Mouse (Mus musculus) layer of hippocampus, postnatal 36 days (tissue): ENCODE results near the gene Nudt19. TPM values are rescaled to one million over a fixed set of nuclear protein-coding genes. Genes with fewer than 3 reads are reported as not detected.
A peak's percentile ranks its signal among the peaks of the same experiment; 100 is the strongest.
"Not testable (repeated sequence)": the region's sequence is repeated elsewhere in the genome, so short reads cannot be mapped to it uniquely, and the experiment has no call there.

Experiments
- DNase-seq, 2 experiments: peaks; one replicate each; pipeline ENCODE4 v3.0.0; 2022
- total RNA-seq, 2 experiments: library from RNA; stranded (reverse); gene quantifications; 2 replicates each; pipeline ENCODE4 v1.2.3; 2021

Gene Nudt19
- total RNA-seq, 2 experiments from 2014 or later: 65.2 to 73.8 TPM

DNA sequence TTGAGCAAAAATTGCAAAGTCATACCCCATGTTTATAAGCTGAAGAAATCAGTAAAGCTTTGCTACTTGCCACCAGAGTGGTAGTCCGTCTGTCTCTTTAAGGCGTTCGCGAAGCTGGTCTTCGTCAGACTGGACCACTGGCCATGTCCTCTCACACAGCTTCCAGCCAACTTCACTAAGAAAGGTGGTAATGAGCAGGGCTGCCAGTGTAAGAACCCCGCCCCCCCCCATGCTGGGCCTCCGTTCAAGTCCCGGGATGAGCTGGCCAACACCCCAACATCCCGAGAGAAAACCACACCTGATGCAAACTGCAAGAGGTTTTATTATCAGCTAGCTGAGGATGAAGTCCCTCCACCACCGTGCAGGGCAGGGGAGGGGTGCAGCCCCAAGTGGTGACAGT lies 8.8 kb upstream of the Nudt19 start:
- DNase-seq: not testable (repeated sequence)

DNA sequence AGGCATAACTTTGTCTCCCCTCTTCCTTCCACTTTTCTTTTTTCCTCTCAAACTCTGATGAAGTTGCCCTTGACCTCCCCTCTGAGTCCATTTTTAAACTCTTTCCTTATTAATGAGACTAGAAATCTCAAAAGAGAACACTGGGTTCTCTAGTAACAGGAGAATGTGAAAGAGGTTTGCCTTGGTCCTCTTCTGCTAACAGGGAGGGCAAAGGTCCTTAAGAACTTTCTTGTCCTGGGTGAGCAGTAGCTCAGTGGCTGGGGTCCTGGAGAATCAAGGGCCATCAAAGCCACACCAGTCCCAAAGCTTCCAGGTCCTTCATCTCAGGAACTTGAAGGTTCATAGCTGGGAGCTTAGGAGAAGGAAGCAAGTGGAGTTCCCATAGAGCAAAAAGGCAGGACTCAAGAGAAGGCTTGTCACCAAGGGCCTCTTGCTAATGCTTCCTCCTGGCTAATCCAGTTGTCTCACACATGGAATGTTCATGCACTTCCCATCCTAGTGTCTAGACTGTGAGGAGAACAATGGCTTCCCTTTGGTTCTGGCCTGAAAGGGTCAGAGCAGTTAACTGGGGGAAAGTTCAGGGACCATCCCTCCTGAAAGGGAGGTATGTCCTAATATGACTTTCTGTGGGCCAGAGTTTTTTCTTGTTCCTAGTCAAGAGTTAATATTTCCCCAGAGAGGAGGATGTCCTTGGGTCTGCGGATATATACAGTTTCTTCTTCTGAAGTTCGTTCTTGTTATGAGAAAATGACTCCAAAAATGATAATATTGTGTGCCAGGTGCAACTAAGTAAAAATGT lies 8.2 kb upstream of the Nudt19 start:
- no peak for DNase-seq

DNA sequence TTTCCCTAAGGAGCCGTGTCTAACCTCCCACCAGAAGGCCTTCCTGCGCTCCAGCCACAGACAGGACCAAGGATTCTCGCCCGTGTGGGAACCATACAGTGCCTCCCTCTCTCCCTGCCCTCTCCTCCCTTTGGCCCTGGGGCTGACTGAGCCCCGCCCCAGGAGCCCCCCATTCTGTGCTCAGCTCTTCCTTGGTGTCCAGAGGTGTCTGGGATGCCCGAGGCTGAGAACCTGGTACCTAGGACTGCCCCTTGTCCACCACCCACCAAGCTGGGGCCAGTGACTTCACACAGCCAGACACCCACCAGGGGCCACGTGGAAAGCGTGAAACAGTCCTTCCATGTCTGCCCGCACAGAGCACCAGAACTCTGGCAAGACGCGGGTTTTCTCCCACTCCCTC lies 7.0 kb upstream of the Nudt19 start:
- DNase-seq: no peak

DNA sequence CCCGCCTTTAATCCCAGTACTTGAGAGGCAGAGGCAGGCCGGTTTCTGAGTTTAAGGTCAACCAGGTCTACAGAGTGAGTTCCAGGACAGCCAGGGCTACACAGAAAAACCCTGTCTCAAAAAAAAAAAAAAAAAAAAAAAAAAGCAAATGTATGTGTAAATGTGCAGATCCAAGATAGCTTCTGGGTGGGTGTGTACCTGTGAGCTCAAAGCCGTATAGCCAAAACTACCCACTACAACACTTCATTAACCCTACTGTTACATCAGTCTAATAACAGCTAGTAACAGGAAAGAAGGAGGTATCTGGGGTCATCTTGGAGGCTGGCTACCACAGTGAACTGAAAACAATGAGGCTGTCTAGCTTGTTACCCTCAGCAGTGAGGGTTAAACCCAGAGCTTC lies 3.7 kb upstream of the Nudt19 start:
- no peak for DNase-seq

DNA sequence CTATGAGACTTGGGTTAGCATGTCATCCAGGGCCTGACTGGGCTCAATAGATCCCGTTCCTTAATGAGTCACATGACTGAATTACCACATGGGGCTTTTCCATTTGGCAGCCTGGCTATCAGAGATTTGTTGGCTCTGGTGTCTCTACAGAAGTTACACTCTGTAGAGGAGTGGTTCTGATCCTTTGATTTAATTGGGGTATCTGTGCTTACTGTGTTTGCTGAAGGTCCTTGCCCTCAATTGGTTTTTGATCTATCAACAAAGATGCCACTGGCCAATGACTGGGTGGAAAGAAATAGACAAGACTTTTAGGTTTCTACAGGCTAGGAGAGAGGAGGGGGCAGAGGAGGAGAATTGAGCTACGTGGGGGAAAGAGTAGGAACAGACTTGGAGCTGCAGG lies 2.6 kb upstream of the Nudt19 start:
- no peak for DNase-seq

DNA sequence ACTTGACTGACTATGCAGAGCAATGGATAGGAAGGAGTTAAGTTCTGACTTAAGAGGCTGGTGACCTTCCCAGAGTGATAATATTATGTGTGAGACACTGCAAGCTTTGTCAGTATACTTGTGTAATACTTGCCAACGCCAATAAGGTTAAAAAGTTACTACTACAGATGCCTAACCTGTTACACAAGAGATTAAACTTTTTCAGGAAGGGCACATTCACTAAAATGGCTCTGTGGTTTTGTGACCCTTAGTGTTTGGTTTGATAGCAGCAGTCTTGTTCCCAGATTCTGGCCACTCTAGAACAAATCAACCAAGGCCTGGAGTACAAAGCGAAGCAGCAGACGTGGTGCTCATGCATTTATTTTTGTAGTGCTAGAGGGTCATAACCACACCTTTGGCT lies 1.5 kb upstream of the Nudt19 start:
- no peak for DNase-seq

DNA sequence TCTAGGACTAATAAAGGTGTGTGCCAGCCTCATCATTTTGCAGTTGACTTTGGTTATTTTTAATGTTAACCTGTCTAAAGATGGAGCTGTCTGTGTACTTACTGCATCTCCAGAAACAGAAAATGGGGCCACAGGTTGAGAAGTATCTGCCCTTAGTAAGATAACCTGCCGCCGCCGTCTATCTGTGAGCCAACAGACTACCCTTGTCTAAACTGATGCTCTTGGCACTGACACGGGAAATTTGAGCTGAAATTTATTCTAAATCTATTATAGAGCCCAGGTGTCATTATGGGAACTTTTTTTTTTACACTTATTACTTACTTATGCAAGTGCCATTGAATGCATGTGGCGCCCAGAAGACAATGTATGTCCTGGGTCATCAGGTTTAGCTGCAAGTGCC lies 801 bp upstream of the Nudt19 start:
- DNase-seq: no peak

DNA sequence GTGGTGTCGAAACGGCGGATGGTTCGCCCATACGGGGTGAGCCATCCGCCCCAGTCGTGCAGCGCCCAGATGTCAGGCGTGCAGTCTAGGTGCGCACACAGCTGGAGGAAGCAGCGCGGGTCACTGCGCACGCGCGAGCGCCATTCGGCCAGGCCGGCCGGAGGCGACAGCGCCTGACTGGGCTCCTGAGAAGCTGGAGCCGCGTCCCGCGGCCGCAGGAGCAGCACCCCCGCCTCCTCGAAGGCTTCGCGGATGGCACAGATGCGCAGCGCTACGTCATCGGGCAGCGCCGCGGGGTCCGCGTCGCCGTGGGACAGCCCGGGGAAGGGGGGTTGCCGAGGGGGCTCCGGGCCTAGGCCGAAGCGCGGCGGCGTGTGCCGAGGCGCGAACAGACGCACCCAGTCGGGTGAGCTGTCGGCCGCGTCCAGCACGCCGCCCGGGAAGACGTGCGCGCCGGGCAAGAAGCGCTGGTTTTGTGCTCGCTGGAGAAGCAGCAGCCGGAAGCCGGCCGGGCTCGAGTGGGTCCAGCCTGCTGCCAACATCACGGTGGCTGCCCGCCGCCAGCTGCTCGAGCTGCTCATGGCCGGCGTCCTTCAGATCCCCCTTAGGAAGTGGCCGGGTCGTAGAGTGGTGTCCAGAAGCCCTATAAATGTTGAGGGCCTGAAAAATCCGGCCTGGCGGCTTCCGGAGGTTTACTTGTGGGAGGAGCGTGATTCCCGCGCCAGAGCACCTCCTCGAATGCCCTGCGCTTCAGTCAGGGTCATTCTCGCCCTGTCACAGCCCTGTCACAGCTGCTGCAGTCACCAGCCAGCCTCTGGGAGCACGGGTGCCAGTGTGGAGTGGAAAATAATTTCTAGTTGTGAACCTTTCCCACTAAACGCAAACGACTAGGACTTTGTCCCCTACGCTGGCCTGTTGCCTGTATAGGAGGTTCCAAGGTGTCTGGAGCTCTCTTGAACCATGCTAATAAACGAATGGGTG lies 590 bp downstream of the Nudt19 start:
- peak; percentile 91 to 92 for DNase-seq

DNA sequence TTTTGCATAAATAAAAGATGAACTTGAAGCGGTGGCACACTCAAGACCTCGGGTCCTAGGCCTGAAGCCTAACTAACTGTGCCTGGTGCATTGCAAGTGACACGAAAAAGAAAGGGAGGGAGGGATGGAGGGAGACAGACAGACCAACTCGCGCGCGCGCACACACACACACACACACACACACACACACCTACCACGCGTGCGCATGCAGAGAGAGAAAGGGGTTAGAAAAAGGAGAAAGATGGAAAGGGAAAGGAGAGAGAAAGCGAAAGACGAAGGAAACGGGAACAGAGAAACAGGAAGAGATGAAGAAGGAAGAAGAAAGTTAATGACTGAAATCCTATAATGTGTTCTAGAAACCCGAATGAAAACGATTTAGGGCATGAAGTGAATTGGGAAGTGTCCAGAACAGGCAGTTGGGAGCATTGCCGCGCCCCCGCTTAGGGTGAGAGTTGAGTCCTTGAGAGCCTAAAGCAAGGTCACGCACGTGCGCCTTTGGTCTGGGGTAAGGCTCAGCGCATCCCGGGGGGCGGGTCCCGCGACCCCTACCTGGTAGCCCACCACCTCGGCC lies 1.4 kb downstream of the Nudt19 start:
- peak; percentile 19 to 45 for DNase-seq

DNA sequence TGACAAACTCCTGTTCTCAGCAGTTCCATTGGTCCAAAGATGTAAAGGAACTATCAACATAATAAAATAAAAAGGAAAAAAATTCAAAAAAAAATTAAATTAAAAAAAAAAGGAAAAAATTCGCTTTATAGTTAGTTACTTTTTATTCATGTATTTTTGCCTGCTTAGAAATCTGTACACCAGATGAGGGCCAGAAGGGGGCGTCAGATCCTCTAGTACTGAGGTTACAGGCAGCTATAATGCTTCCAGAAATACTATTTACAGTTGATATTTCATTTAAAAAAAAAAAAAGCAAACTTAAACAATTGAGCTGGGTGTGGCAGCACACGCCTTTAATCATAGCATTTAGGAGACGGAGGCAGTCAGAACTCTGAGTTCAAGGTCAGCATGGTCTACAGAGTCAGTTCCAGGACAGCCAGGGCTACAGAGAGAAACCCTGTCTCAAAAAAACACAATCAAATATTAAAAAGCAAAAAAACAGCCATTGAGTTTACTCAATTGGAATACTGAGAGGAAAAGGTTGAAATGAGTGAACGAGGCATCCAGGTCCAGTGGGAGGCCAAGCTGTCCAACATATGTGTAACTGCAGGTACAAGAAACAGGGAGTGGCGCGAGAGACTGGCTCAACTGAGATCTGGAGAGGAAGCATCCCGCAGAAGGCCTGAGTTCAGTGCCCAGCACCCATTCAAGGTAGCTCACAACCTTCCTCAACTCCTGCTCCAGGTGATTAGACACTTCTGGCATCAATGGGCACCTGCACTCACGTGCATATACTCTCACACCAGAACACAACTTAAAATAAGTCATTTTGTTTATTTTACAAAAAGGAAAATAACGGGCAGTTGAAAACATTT lies 2.1 kb downstream of the Nudt19 start:
- DNase-seq: peak; percentile 9 to 31

DNA sequence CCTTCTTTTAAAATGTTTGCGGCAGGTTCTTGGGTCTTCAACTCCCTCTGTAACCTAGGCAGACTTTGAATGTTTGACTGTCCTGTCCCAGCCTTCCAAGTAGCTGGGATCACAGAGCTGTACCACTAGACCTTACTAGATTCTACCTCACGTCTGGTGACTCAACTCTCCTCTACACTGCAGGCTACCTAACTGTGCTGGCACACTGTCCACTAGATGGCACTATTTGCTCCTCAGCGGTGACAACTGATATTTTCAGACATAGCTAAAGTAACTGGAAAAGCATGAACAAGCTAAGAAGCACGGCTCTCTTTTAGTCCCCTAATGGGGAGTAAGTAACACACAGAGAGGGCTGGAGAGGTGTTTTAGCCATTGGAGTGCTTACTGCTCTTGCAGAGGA lies 10.2 kb downstream of the Nudt19 start:
- DNase-seq: peak; percentile 32 to 45

DNA sequence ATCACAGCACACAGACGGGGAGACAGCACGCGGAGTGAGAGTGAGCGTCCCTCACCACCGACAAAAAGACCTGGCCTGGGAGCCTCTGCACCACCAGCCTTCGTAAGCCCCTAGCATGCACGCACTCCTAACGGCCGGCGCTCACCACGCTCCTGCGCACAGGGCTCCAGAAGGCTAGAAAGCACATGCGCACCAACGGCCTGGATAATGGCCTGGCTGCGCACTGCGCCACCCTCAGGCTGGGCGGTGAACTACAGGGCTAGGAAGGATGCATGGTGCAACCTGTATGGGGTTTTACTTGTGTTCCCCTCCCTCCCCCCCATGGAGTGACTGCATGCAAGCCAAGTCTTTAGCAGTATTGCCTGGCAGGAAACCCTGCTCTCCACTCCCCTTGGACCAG lies 18.5 kb downstream of the Nudt19 start, which contains the start of gene Tdrd12:
TSS of gene Tdrd12 (minus strand) at position 184 of the 400 bp plus-strand sequence.
- DNase-seq: no peak

DNA sequence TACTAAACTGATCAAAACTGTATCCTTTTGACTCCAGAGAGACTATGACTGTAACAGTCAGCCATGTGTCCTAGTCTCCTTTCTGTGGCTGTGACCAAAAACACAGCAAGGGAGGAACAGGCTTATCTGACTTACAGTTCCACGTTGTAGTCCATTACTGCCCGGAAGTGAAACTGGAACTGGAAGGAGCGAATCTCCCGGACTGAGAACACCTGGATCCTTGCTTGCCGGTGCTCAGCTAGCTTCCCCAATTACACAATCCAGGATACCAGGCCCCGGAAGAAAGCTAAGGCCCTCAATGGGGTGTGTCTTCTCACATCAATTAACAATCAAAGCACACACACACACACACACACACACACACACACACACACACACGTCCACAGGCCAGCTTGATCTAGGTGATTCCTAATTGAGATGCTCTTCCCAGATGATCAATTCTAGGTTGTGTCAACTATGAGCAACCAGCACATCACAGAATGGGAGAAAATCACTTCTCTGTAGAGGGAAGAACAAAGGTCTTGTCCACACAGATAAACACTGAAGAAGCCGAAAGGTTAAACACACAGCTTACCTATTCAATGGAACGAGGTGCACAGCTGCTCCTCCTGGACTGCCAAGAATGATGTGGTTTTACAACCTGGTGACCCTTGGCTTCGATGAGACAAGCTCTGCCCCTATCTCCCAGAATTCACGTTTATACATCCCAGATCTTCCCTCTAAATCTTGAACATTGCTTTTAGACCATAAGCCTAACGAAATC lies 20.2 kb downstream of the Nudt19 start:
- DNase-seq: no peak

DNA sequence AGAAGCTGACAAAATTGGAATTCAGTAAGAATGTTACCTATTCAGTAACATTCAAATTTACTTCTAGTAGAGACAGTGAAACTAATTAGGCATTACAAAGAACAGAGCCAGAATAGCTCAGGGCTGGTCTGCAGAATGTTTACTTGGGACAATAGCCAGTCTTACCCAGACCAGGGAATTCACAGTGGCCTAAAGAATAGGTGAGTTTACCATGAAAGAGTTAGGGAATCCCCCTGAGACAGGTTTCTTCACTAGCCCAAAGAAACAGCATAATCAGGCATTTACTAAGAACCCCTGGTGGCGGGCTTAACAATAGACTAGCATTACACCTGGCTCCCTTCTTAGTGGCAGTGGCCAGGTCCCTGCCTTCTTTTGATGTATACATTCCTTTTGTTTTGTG lies 25.6 kb downstream of the Nudt19 start:
- DNase-seq: not testable (repeated sequence)

DNA sequence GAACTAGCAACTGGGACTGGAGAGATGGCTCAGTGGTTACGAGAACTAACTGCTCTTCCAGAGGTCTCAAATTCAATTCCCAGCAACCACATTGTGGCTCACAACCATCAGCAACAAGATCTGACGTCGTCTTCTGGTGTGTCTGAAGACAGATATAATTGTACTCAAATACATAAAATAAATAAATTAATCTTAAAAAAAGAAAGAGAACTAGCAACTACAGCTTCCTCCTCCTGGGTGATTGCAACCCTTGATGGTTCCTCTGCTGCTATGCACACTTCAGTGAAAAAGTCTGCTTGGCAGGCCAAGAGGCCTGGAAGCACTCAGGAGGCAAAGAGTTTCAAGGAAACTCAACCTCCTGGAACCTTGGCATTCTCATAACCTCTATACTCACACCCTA lies 26.1 kb downstream of the Nudt19 start:
- no peak for DNase-seq

DNA sequence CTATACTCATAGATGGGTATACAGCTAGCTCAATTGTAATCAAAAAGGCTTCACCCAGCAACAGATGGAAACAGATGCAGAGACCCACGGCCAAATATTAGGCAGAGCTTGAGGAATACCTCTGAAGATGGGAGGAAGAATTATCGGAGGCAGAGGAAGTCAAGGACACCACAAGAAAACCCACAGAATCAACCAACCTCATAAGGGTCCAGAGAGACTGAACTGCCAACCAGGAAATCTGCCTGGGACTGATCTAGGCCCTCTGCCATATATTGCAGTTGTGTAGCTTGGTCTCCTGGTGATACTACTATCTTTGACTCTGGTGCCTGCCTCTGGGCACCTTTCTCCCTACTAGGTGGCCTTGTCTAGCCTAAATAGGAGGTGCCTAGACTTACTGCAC lies 29.3 kb downstream of the Nudt19 start:
- no peak for DNase-seq

DNA sequence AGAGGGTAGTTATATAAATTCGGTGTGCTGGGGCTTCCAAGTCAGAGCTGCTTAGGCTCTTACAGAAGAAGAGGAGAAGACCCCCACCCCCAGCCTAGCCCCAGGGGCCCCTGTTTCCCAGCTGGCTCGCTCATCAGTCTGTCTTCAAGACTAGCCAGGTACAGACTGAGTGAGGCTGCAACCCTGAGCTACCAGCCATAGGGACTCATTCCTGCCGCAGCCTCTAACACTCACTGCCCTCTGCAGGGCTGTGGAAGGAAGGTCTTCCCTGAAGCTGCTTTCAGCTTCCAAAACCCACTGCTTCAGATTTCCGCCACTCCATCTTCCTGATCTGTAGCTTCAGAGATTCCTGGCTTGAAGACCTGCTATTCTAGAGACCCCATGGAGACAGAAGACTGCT lies 54.1 kb downstream of the Nudt19 start:
- no peak for DNase-seq

DNA sequence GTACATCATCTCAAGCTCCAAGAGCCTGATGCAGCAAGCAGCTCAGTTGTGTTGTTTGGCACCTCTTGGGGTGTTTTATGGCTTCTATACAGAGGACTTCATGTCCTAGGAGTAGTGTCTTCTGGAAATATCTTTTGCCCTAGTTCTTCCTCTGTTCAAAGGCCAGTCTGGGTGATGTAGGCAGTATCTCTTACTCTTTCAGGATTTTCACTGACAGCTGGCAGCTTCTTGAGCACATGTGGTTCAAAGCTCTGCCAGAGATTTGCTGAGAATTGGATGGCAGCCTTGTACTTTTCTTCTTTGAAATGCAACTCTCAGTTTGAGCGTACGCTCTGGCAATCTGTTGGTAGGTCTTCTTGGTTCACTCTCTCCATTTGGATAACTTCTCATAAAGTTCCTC lies 58.6 kb downstream of the Nudt19 start:
- DNase-seq: no peak
